Mouse (Mus musculus) left cerebral cortex, postnatal 36 days (tissue): ENCODE measurements around the gene Tpst2. TPM values are rescaled to one million over a fixed set of nuclear protein-coding genes. Genes with fewer than 3 reads are reported as not detected.

Source experiments
- DNase-seq, 2 experiments: peaks; one replicate each; pipeline ENCODE4 v3.0.0; 2021 to 2022; ENCODE audit warnings: low spot score in 2 of 2, mixed read lengths in 1 of 2
- intact Hi-C: fragments of 180-260 bp; cut with DNase I; formaldehyde crosslinking; loops from one replicate; pipeline ENCODE4 v1.15.1; 2025
- total RNA-seq, 2 experiments: library from RNA; stranded (reverse); gene quantifications; 2 replicates each; pipeline ENCODE4 v1.2.3; 2021

The Tpst2 gene
- total RNA-seq, 2 experiments from 2014 or later: 32.1 to 46.3 TPM

DNA sequence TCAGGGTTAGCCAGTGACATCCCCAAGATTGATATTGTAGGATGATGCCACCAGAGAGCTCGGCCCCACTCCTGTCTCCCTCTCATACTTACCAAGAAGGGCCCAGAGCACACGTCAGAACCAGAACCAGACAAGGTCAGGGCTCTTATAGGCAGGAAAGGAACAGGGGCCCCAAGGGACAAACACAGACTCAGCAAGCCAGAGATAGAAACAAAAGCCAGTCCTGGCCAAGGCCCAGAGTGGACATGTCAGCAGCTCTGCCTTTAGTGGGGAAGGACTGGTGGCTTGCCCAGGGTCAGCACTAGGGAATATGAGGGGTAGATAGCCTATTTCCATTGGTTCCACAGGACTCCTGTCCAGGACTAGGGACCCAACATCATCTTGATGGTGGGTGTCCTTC lies 24.1 kb upstream of the Tpst2 start, which contains the start of gene Cryba4:
TSS of gene Cryba4 (minus strand) at position 119 of the 400 bp plus-strand sequence.
- intact Hi-C loops: no loop called here
- no peak for DNase-seq

DNA sequence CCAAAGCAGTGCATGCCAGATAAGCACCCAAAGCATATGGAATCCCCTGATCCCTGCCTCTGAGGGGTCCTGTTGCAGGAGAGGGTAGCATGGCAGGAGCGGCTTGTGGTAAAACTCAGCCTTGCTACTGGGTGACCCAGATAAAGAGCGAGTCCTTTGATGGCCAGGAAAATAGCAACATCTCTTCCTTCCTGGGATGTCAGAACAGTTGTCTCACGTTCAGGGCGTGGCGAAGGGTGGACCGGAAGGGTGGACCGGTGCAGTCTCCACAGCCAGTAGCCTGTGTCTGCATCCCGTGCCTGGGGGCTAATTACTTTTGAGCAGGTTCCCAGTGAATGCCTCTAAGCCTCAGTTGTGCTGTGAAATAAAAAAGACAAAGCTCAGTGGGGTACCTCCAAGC lies 23.3 kb upstream of the Tpst2 start:
- DNase-seq: no peak
- intact Hi-C loops: no loop called here

DNA sequence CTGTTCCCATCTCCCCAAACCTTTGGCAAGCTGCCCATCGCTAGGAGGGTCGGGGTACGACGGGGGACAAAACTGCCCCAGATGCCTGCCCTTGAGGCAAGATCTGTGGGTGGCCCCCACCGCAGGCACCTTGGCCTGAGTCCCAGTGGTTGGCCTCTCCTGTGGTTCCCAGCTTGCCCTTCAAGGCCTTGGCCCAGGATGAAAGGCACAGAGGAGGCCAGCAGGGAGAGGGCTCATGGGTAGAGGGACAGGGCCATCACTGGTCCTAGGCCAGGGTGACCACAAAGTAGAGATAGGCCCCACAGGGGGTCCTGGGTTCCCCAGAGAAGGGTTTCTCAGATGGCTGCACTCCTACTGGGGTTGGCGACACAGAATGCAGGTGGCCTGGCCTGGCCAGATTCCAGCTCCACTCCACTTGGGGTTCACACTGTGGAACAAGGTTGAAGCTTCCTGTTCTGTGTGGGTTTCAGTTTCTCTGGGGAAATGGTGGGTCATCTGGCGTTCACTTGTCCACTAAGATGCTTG lies 22.1 kb upstream of the Tpst2 start:
- intact Hi-C loops: no loop called here
- peak; percentile 50 to 58 for DNase-seq

DNA sequence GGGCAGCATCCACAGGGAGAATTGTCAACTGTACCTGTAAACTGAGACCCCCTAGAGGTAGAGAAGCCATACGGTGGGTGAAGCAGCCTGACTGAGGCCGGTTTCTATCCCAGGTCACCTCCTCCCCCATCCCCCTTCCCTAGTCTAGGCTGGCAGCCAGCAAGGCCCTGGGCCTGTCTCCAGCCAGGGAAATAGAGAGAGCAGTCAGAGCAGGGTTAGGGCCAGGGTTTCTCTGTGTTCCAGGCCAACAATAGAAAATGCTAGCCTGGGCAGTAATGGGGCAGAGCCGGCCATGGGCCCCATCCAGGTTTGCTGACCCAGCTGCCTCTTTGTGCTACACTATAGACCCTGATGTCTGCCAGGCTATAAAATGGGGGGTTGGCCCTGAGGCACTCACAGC lies 21.1 kb upstream of the Tpst2 start, which contains the start of gene Crybb1:
TSS of gene Crybb1 (plus strand) at position 390 of the 400 bp plus-strand sequence.
- intact Hi-C loops: no loop called here
- peak; percentile 49 to 59 for DNase-seq

DNA sequence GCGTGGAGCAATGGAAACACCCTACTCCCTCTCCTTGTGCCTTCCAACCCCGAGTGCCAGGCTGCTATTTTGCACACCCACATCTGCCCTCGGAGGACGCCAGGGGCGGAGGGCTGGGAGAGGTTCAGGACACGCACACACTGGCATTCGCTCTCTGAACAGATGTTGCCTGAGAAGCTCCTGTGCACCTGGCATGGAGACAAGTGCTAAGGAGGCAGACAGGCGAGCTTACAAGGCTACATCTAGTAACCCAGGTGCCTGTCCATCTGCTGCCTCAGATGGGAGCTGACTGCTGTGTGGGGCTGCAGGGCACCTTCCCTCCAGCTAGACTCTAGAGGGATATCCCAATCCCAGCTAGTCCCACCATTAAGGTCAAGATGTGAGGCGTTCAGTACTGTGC lies 20.0 kb upstream of the Tpst2 start:
- intact Hi-C loops: no loop called here
- DNase-seq: no peak

DNA sequence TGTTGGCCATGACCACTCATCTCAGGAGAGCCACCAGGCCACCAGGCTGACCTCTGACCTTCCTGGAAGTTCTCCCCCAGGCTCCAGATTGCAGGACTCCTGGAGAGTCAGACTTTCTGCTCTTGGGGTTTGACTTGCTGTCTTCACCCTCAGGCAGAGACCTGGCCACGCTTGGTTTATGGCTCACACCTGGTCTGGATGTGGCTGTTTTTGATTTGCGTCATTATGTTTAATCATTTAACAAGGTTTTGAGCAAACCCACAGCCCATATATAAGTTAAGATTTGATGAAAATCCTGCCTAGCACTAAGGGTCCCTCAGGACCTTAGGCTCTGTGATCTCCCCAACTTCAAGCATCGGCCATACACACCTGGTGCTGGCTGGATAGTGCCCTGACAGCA lies 18.6 kb upstream of the Tpst2 start:
- intact Hi-C loops: no loop called here
- DNase-seq: no peak

DNA sequence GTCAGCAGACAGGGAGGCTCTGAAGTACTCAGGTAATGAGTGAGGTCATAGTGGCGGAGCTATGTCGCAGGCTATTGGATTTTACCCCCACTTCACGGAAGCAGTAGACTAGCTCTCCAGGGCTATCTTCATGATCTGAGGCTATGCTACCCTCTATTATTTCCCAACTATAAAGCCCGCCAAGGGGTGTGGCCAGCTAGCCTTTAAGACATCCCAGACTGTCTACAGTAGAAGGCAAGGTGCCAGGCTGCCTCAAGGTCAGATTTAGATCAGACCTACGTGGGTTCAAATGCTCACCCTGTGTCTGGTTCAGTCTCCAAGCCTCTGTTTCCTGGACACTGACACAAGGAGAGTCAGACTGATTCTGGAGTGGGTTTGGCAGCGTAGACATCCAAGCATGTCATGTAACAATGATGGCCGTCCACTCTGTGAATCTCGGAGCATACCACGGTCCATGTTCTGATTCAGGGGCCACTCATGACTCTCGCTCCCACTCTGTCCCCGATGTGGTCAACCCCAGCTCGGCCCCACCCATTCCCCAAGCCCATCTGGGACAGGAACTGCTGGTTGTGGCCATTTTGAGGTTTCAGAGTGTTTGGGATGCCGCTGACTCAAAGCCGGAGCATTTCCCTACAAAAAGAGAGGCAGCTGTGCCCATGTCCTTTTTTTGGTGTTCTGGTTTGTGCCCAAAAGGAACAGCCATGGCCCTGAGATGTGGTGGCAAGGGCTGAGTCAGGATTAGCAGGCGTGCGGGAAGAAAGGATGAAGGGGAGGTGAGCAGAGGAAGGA lies 16.4 kb upstream of the Tpst2 start:
- DNase-seq: no peak
- intact Hi-C loops: no loop called here

DNA sequence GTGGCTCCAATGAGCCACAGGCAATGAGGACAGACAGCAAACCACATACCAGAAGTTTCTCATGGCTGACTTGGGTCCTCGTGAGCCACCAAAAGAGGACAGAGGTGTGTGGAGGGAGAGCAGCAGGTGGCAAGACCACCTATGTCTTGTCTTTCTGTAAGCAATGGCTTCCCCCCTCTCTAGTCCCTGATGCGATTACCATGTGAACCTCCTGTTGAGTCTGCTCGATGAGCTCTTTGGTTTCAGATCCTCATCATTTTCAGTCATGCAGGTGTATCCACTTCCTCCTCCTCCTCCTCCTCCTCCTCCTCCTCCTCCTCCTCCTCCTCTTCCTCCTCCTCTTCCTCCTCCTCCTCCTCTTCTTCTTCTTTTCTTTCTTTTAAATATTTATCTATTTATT lies 15.7 kb upstream of the Tpst2 start:
- no peak for DNase-seq
- intact Hi-C loops: no loop called here

DNA sequence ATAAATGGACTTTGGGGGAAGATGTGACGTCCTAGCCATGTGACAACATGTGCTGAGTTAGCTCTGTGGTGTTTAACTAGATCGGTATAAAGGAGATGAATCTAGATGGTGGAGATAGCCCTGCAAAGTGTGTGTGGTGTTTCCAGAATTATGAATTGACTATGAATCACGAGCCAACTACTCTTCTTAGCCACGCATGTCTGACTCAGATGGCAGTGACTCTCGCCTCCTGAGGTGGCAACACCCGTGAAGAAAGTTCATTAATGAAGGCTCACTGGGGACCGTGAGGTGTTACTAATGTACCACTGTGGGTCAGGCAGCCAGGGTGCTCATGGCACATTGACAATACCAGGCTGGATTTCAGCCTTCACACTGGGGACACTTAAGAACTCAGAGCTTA lies 12.4 kb upstream of the Tpst2 start:
- intact Hi-C loops: no loop called here
- no peak for DNase-seq

DNA sequence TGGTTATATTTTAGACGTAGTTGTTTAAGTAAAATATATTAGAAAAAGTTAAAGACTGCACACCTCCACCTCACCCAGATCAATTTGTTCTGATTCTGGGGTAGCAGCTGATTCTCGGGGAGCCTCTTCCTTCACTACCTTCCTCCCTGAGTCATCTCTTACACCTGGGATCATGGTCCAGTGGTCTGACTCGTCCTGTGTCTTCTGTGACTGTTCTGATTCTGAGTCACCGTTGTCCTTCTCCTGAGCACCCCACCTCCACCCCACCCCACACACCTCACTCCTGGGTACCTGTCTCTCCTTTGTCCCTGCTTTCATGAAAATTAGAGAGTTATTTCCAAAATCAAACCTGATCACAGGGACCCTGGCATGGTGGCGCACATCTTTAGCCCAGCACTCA lies 11.4 kb upstream of the Tpst2 start:
- intact Hi-C loops: no loop called here
- DNase-seq: no peak

DNA sequence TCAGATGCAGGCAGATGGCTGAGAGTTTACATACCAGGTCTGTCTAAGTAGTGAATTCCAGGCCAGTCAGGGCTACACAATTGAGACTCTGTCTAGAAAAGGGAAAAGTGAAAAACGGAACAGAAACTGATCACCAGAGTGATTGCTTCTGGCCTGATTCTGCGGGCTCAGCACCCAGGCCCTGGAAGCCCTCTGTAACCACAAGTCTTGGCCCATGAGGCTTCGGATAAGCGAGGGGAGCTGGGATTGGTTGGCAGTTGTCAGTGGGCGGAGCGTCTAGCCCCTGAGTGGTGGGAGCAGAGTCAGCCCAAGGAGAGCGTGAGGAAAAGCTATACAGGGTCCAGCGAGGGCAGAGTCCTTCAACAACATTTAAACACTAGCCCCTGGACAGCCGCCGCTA lies 11.0 kb upstream of the Tpst2 start:
- intact Hi-C loops: no loop called here
- no peak for DNase-seq

DNA sequence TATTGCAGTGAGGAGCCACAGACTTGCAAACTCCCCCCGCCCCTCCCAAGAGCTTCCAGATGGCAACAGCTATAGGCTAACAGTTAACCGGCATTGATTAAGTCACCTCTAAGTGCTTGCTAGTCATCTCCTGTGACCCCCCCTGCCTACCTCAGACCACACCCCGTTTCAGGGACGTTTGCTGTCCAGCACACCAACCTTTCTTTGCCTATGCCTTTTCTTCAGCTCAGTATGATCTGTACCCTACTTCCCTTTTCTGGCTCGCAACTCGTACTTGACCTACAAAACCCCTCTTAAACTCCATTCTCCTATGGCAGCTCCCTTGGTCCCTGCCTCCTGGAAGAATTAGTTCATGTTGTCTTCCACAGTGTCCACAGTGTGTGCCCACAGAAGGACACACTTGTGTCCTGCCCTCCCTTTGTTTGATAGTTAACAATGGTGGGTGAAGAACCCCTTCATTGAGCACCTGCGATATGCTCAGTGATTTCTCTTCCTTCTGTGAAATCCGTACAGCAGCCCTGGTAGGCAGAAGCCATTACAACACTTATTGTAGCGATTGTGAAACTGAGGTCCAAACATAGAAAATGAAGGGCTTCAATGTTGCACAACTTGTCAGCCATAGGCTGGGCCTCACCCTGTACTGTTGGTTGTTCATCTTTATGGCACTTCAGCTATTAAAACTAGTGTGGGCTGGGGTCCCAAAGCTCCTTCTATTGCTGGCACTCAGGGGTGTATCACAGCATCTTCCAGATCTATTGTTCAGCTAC lies 10.3 kb upstream of the Tpst2 start:
- intact Hi-C loops: no loop called here
- no peak for DNase-seq

DNA sequence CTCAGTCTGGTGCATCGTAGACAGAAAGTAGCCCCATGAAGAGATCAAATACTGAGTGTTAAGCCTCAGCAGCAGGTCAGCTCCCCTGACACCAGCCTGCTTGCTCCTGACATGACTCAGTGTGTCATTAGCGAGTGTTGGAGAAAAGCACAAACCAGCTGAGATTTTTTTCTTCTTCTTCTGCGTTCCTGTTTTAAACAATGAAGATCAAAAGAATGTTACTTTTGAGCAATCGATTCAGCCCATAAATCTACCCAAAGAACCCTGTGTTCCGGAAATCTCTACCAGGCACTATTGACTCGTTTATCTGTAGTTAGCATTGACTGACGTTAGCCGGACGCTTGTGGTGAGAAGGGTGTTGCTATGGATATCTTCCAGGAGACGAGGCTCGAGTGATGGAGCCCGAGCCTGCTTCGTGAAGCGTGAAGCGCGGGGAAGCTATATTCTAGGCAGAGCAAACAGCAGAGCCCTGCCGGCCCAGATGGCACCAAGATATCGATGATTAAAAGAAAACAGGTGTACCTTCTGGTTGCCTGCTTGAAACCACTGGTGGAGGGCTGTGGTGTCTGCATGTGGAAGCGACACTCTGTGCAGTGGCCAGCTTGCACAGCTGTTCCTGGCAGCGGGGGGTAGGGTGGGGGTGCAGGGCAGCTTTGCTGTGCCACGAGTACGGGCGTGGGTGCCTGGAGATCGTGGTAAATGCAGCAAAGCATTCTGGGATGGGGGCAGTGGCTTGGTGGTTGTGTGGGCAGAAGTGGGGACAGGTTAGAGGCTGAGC lies 5.5 kb upstream of the Tpst2 start:
- intact Hi-C loops: no loop called here
- DNase-seq: peak; percentile 49 to 54

DNA sequence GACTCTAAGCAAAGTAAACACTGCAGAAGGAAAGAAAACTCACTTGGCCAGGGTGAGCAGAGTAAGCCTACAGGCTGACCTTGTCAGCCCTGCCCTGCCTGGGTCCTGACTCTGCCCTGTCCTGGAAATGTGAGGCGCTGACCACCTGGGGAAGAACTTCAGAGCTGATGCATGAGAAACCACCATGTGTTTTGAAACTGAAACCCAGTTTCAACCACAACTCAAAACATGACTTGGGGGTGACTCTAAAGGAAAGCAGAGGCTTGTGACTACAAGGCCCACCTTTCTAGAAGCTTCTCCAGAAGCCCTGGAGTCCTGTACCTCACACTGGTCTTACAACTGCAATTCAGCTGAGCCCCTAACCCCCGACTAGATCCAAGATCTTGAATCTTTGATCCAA lies 3.6 kb upstream of the Tpst2 start:
- intact Hi-C loops: no loop called here
- DNase-seq: no peak

DNA sequence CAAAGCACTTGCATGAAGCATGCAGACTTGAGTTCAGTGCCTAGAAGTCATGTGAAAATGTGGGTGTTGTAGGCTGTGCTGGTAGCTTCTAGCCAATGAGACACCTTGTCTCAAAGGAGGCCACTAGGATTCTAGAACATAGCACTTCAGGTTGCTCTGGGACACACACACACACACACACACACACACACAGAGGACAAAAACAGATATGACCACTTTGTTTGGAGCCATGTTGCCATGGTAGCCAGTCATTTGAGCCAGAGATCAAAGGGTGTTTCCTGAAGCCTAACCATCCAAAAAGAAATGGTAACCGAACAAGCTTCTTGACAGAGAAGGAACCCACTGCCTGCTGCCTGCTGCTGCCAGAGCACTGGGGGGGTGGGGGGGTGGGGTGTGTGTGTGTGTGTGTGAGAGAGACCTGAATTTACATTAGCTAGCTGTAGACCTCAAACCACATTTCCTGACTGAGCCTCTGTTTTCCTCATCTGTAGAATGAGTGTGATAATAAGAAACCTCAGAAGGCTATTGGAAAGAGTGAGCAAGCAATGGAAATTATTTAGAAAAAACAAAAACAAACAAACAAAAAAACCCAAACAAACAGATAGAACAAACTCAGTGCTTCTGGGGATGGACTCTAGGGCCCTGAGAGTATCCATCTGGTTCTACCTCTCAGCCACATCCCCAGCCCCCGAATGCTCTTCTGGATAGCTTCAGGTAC lies 2.6 kb upstream of the Tpst2 start:
- no peak for DNase-seq
- intact Hi-C loops: no loop called here

DNA sequence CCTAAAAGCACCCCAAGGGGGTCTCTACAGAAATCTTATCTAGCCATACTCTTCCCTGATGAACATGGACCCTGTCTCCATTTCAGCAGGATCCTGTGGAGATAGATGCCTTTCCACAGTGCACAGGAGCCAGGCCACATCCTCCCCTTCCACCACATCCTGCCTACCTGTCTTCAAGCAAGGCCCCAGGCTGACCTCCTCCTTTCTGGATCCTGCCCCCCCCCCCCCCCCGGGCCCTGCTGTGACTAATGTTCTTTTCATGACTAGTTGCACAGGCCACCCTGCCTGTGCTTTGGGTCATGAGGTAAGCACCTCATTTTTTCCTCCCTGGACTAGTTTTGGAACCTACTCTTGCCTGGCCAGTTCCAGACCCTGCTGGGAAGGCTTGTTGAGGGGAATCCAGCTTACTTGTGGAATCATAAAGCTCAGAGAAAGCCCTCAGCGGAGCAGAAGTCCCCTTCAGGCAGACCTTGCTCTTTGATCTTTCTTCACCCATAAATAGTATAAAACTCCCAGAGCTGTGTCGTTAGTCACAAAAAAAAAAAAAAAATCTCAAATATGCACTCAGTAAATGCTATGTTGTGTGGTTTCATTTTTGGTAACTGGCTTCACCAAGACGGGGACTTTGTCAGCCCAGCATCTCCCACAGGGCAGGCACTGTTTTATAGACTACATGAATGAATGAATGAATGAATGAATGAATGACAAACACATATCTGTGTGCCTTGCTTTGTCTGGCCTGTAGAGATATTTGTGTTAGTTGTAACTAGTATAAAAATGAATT lies 1.3 kb upstream of the Tpst2 start:
- intact Hi-C loops: loop anchor here (5.0 kb wide), 2 partner anchors 47 to 48 kb away; no protein-coding TSS in a partner anchor
- DNase-seq: no peak

DNA sequence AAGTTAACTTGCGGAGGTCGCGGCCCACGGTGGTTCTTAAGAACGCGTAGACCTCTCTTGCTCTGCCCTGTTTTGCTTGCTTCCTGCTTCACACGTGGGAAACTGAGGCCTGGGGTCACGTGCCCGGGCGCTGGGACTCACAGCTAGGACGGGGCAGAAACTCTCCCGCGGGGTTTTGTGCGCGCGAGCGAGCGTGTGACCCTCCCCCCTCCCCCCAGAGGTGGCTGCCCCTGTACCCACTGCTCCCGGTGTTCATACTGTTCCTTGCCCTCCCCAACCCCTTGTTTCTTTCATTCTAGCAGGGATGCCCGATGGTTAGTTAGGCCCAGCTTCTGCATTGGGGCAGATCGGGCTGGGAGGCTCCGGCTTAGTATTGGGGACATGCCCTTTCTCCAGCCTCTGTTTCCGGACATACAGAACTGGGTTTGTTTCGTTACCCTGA lies 437 bp downstream of the Tpst2 start:
- intact Hi-C loops: loop anchor here (5.0 kb wide), 2 partner anchors 45 to 50 kb away; no protein-coding TSS in a partner anchor
- no peak for DNase-seq

DNA sequence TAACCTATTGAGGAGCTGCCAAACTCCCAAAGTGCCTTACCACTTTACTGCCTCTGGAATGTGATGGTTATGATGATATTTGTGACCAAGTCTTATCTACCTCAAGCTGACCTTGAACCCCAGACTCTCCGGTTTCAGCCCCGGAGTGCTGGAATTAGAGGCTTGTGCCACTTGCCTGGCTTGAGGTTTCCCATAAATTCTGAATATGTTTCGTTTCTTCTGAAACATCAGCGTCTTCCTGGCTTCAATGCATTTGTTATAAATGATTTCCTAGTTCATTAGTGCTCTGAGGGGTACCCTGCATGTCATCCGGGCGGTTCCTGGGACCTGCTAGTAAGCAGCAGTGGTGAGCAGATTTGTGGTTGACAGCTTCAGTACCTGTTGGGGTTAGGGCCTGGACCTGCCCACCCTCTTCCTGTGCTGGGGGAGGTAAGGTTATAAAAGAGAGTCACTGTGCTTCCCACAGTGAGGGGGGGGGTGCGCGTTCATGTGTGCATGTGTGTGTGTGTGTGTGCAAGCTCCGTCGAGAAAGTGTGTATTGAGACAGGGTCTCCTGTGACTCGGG lies 1.5 kb downstream of the Tpst2 start:
- intact Hi-C loops: loop anchor here (5.0 kb wide), 2 partner anchors 44 to 51 kb away; no protein-coding TSS in a partner anchor
- no peak for DNase-seq
